Mouse (Mus musculus) liver, adult 2 months (tissue): Measurements from ENCODE around the gene Psors1c2.

Source experiments
- CTCF ChIP-seq: fragments of 200-500 bp; IDR thresholded peaks from 2 replicates; pipeline ENCODE4 v1.5.1; 2011; ENCODE audit warnings: low read depth, low read length, control low read depth
- POLR2A ChIP-seq: fragments of 200-500 bp; IDR thresholded peaks from 2 replicates; pipeline ENCODE4 v1.6.1; 2011; ENCODE audit warnings: low read length, control low read depth; ENCODE audit not compliant: insufficient read depth; ENCODE audit errors: extremely low read depth

DNA sequence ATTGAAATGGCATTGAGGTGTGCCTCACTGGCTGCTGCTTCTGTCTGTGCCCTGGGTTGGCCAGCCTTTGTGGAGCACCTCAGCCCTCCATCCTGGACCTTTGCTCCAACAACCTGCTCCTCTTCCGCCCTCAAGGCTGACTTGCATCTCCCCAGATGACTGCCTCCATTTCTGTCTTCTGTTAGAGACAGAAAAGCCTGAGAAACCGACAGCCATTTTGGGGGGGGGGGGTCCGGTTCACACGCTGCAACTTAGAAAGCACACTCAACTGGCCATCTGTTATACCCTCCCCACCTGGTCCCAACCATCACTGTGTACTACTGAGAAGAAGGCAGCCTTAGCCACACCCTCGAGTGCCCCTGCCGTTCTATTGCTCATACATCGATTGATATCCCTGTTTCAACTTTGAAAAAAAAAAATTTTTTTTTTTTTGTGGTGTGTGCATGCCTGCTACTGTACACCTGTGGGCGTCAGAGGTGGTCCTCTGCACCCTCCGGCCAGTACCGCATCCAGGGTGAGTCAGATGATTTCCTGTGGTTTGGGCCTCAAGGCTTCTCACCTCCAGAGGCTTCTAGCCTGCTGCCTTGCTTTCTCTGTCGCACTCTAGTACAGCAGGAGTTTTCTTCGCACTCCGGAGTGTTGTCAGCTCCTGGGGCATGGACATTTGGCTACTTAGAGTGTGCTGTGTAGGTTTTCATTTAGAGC is 25.3 kb upstream of the Psors1c2 start:
- TF ChIP-seq POLR2A = no peak
- TF ChIP-seq CTCF = no peak
